Mouse (Mus musculus) cerebellum, adult 2 months (tissue): ENCODE measurements around the gene Ccni. TPM values are rescaled to one million over a fixed set of nuclear protein-coding genes. Genes with fewer than 3 reads are reported as not detected.

Source experiments
- DNase-seq, 2 experiments: peaks; one replicate each; pipeline ENCODE4 v3.0.0; 2021
- H3K27ac ChIP-seq: fragments of 200-500 bp; 2 replicates; pipeline ENCODE4 v1.5.1; 2012; ENCODE audit warnings: low read length, control low read depth, inconsistent platforms; ENCODE audit not compliant: insufficient read depth
- H3K27me3 ChIP-seq: fragments of 200-500 bp; 2 replicates; pipeline ENCODE4 v1.6.1; 2012; ENCODE audit warnings: inconsistent platforms, mild to moderate bottlenecking, low read length, moderate library complexity; ENCODE audit not compliant: control insufficient read depth, insufficient read depth
- H3K4me1 ChIP-seq: fragments of 200-500 bp; 2 replicates; pipeline ENCODE4 v1.6.1; 2011; ENCODE audit warnings: low read length; ENCODE audit not compliant: control insufficient read depth, insufficient read depth
- H3K4me3 ChIP-seq: fragments of 200-500 bp; replicated peaks from 2 replicates; pipeline ENCODE3; 2011; ENCODE audit warnings: mild to moderate bottlenecking, low read depth, low read length, control low read depth; ENCODE audit not compliant: insufficient read depth
- CTCF ChIP-seq: fragments of 200-500 bp; IDR thresholded peaks from 2 replicates; pipeline ENCODE4 v1.5.1; 2011; ENCODE audit warnings: low read depth, mild to moderate bottlenecking, control low read depth, low read length, moderate library complexity, borderline replicate concordance; ENCODE audit not compliant: insufficient read depth
- POLR2A ChIP-seq: fragments of 200-500 bp; IDR thresholded peaks from 2 replicates; pipeline ENCODE4 v1.6.1; 2011; ENCODE audit warnings: low read length, control low read depth, borderline replicate concordance; ENCODE audit not compliant: insufficient read depth
- whole genome bisulfite sequencing: fragments of 180-500 bp; shearing (Covaris S2); methylation state at CpG from one replicate; pipeline ENCODE4 v1.1.7; 2018; 5-methylcytosine and 5-hydroxymethylcytosine counted together
- polyA plus RNA-seq: library from polyadenylated mRNA; depleted of rRNA; stranded (reverse); fragments of >200 nt; gene quantifications from 2 replicates; pipeline ENCODE4 v1.2.3, GENCODE M21; 2012

Gene Ccni
- polyA plus RNA-seq, 1 experiment: 176 TPM

GRCm38 (mm10) chr5:93168654-93169053 lies 37.6 kb downstream of the Ccni start:
- Histone ChIP-seq H3K27me3 (no peaks in the 10 kb centered on the region), H3K4me3 (no peak overlapping the region), H3K27ac (no peak overlapping the region), H3K4me1 (no peaks in the 10 kb centered on the region)
- TF ChIP-seq POLR2A (no peak), CTCF (no peak)
- no peak for DNase-seq
- WGBS: 90% methylated on average over 6 of the region's 6 CpGs

DNA sequence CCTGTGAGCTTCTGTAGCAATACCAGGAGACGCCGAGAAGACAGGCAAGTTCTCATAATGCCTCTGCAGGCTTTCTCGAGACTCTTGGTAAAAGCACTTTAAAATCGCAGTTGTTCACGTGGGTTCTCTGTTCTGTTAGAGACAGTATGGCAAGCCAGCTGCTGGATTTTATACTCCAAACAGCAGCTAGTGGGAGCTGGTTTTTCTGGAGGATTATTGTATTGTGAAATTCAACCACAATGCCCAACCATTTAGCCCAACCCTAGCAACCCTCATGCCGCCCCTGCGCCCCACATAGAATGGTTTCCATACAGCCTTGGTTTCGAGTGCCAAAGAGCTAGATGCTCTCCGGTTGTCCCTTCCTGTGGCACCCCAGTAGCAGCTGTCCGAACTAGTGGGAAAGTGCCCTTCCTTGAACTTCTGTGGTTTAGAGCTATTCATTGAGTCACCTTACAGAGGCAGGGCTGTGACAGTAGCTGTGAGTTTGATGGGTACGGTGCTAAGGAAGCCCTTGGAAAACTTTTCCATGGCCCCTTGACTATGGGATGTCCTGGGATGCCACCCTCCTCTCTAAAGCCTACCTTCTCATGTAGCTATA lies 38.3 kb downstream of the Ccni start:
- H3K27ac ChIP-seq: no peak overlapping the region
- no peaks in the 10 kb centered on the region for H3K4me1 ChIP-seq
- WGBS: 90% methylated on average over 11 of the region's 11 CpGs
- no peaks in the 10 kb centered on the region for H3K27me3 ChIP-seq
- TF ChIP-seq POLR2A (no peak), CTCF (no peak)
- no peak overlapping the region for H3K4me3 ChIP-seq
- no peak for DNase-seq

DNA sequence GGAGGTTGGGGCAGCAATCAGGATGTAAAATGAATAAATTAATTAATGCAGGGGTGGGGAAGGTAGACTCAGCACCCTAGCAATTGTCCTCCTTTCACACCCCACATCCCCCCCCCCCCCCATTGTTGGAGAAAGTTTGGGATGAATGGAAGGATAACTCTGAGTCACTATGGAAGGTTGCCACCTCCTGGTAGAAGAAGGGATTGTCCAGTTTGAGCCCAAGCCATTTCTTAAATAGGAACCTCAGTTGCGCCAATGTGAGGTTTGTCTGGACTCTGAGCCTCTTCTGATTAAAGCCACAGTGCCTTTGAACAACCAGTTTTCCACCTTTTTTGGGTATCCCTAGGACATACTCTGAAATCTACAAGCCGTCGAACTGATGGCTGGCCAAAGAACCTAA lies 42.8 kb downstream of the Ccni start:
- peak; percentile 58 to 65 for DNase-seq
- TF ChIP-seq POLR2A: no peak
- peak; percentile 65 for TF ChIP-seq CTCF
- H3K4me1 ChIP-seq: no peaks in the 10 kb centered on the region
- H3K27ac ChIP-seq: no peak overlapping the region
- WGBS: 67% methylated on average over 3 of the region's 3 CpGs
- H3K4me3 ChIP-seq: no peak overlapping the region
- no peaks in the 10 kb centered on the region for H3K27me3 ChIP-seq

- TF ChIP-seq POLR2A (no peak), CTCF (no peak)
- Histone ChIP-seq H3K27ac (no peak overlapping the region), H3K27me3 (no peaks in the 10 kb centered on the region), H3K4me3 (no peak overlapping the region), H3K4me1 (no peaks in the 10 kb centered on the region; the same call in 1 of the 2 replicates)
- no peak for DNase-seq
- 66% methylated on average over 11 of the region's 11 CpGs for WGBS
These were observed 51.9 kb downstream of the Ccni start for GRCm38 (mm10) chr5:93154401-93154800.

GRCm38 (mm10) chr5:93152451-93152850 lies 53.8 kb downstream of the Ccni start:
- DNase-seq: no peak
- no peak for TF ChIP-seq POLR2A
- no peak for TF ChIP-seq CTCF
- Histone ChIP-seq H3K4me3 (no peak overlapping the region), H3K27ac (no peak overlapping the region), H3K4me1 (no peaks in the 10 kb centered on the region; the same call in 1 of the 2 replicates), H3K27me3 (no peaks in the 10 kb centered on the region)
- WGBS: 88% methylated on average over 4 of the region's 4 CpGs

DNA sequence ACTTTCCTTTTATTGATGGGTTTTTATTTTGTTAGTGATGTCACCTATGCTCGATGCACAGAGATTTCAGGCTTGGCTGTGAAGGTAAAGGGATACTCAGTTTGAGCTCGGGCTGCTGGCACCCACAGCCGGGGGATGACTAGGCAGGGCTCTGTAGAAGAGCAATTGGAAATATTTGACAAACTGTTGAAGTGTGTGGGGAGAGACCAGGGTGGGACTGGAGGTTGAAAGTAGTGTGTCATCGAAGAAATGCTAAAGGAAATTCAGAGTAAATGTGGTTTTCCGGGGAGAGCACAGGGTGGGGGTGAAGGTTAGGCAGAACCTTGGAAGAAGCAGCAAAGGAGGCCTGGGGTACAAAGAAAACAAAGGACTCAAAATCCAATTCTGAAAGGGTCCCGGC lies 54.3 kb downstream of the Ccni start:
- Histone ChIP-seq H3K27ac (no peak overlapping the region), H3K4me3 (no peak overlapping the region), H3K4me1 (no peaks in the 10 kb centered on the region; the same call in 1 of the 2 replicates), H3K27me3 (no peaks in the 10 kb centered on the region)
- WGBS: 83% methylated on average over 6 of the region's 6 CpGs
- TF ChIP-seq CTCF (no peak), POLR2A (no peak)
- DNase-seq: no peak

GRCm38 (mm10) chr5:93149969-93150777 lies 56.1 kb downstream of the Ccni start:
- H3K27me3 ChIP-seq: no peaks in the 10 kb centered on the region
- H3K4me3 ChIP-seq: no peak overlapping the region
- peaks cover 4% of the 10 kb centered on the region; the same call in 1 of the 2 replicates for H3K4me1 ChIP-seq
- WGBS: 73% methylated on average over 12 of the region's 12 CpGs
- DNase-seq: peak in 1 of 2 experiments; percentile 8
- no peak overlapping the region for H3K27ac ChIP-seq
- TF ChIP-seq POLR2A (no peak), CTCF (no peak)

- TF ChIP-seq CTCF (no peak), POLR2A (no peak)
- Histone ChIP-seq H3K4me1 (peaks cover 16% of the 10 kb centered on the region), H3K27ac (no peak overlapping the region), H3K27me3 (no peaks in the 10 kb centered on the region), H3K4me3 (no peak overlapping the region)
- no peak for DNase-seq
- 60% methylated on average over 6 of the region's 6 CpGs for WGBS
These were observed 60.8 kb downstream of the Ccni start for GRCm38 (mm10) chr5:93145504-93145903.

GRCm38 (mm10) chr5:93144874-93145273 lies 61.4 kb downstream of the Ccni start:
- Histone ChIP-seq H3K4me3 (no peak overlapping the region), H3K27ac (no peak overlapping the region), H3K4me1 (peaks cover 16% of the 10 kb centered on the region), H3K27me3 (no peaks in the 10 kb centered on the region)
- no peak for DNase-seq
- WGBS: 42% methylated on average over 5 of the region's 5 CpGs
- TF ChIP-seq POLR2A (no peak), CTCF (no peak)
